Mouse (Mus musculus): ENCODE measurements at regions not wholly inside any gene's neighbourhood (a gene's known extent, or its start where the extent isn't known, plus 50 kb on each side); places are given as distances from the start of the nearest gene placed in this dataset.

DNA sequence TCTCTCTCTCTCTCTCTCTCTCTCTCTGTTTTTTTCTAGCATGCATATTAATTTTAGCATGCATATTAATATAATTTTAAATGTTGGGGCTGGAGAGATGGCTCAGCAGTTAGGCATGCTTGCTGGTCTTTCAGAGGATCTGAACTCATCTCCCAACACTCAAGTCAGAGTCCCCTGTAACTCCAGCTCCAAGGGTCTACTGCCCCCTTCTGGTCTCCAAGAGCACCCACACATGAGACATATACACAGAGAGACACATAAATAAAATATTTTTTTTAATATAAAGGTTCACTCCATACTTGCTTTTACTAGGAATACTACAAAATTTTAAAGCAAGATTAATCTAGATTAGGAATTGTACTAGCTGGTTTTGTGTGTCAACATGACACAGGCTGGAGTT is 155.2 kb downstream of the Cep170 start:
- Histone ChIP-seq H3K9me3 (replicated peaks; ENCODE audit: control insufficient read depth, insufficient read depth, low read length, poor library complexity, severe bottlenecking) (no peaks in the 10 kb centered on the region), H3K27ac (ENCODE audit: insufficient read depth, low read length) (no peak overlapping the region), H3K36me3 (ENCODE audit: control insufficient read depth, insufficient read depth, low read length, poor library complexity, severe bottlenecking) (no peaks in the 10 kb centered on the region), H3K4me3 (ENCODE audit: low read depth, low read length) (no peak overlapping the region), H3K4me1 (ENCODE audit: control insufficient read depth, insufficient read depth, low read length) (no peaks in the 10 kb centered on the region), H3K27me3 (ENCODE audit: control insufficient read depth, insufficient read depth, low read length, poor library complexity, severe bottlenecking) (no peaks in the 10 kb centered on the region), H3K9ac (ENCODE audit: low read depth, poor library complexity, severe bottlenecking) (no peak overlapping the region)
- TF ChIP-seq CTCF (IDR thresholded peaks at IDR 0.05; ENCODE audit: low read depth, low read length): no peak
- TF ChIP-seq POLR2A (IDR thresholded peaks at IDR 0.05; ENCODE audit: insufficient read depth, low read length): no peak
- no peak for TF ChIP-seq EP300 (IDR thresholded peaks at IDR 0.05; ENCODE audit: insufficient read depth, low read depth, low read length)

DNA sequence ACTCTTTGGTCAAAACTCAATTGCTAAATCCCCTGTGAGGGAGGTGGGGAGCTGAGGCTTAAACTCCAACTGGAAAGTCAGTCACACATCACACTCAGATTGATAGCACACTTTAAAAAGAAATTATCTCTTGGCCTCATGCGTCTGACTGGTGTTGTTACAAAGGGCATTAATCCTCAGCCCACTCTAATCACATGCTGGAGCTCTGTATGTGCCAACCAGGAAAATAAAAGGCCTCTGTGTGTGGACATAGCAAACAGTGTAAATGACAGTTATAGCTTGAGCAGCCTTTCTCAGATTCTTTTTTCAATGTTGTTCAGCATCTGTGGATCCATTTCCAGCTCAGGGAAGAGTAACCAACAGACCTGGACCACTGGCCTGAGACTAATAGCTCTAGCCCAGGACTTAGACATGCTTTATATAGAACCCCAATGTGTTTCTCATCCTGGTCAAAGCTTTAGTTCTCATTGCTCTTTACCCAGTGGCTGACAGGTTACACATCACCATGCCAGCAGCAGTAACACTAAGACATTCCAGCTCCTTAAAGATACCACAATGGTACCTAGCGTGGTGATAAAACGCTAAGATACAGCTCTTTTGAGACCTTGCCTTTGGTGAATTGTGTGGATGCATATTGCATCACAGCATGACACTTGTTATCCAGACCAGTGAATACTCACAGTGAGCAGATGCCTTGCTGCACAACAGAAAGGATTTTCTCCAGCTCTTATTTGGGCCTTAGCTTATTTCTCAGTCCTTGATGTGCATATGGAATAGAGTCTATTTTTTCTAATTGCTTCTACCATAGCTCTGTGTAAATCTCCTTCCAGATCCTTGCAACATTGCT is 158.2 kb downstream of the Cep170 start:
- no peak for TF ChIP-seq POLR2A (IDR thresholded peaks at IDR 0.05; ENCODE audit: insufficient read depth, low read length)
- TF ChIP-seq EP300 (IDR thresholded peaks at IDR 0.05; ENCODE audit: insufficient read depth, low read depth, low read length): no peak
- TF ChIP-seq CTCF (IDR thresholded peaks at IDR 0.05; ENCODE audit: low read depth, low read length): no peak
- no peak overlapping the region for H3K9ac ChIP-seq (ENCODE audit: low read depth, poor library complexity, severe bottlenecking)
- H3K36me3 ChIP-seq (ENCODE audit: control insufficient read depth, insufficient read depth, low read length, poor library complexity, severe bottlenecking): no peaks in the 10 kb centered on the region

DNA sequence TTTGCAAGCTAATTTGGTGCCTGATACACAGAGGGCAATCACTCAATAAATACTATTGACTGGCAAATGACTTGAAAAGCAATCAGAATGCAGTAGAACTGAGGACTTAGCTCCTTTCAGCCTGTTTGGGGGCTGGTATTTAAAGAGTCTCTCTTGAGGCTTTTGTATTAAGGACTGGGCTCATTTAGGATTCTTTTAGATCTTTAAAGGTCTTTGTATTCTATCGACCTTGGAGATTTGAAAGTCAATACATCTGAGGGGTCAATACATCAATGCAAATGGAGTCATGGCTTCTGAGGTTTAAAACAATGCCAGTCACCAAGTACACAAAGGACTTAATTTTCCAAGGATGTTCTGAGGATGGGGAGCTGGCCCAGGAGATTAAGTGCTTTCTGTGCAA is 169.6 kb downstream of the Cep170 start:
- H3K9me3 ChIP-seq (replicated peaks; ENCODE audit: control insufficient read depth, insufficient read depth, low read length, poor library complexity, severe bottlenecking): no peaks in the 10 kb centered on the region
- peaks cover 2% of the 10 kb centered on the region for H3K4me1 ChIP-seq (ENCODE audit: control insufficient read depth, insufficient read depth, low read length)
- H3K4me3 ChIP-seq (ENCODE audit: low read depth, low read length): no peak overlapping the region
- H3K9ac ChIP-seq (ENCODE audit: low read depth, poor library complexity, severe bottlenecking): no peak overlapping the region
- no peak overlapping the region for H3K27ac ChIP-seq (ENCODE audit: insufficient read depth, low read length)
- no peaks in the 10 kb centered on the region for H3K36me3 ChIP-seq (ENCODE audit: control insufficient read depth, insufficient read depth, low read length, poor library complexity, severe bottlenecking)
- TF ChIP-seq CTCF (IDR thresholded peaks at IDR 0.05; ENCODE audit: low read depth, low read length) (no peak), POLR2A (IDR thresholded peaks at IDR 0.05; ENCODE audit: insufficient read depth, low read length) (no peak), EP300 (IDR thresholded peaks at IDR 0.05; ENCODE audit: insufficient read depth, low read depth, low read length) (no peak)
- H3K27me3 ChIP-seq (ENCODE audit: control insufficient read depth, insufficient read depth, low read length, poor library complexity, severe bottlenecking): no peaks in the 10 kb centered on the region

More for the DNA sequence above, 158.2 kb downstream of the Cep170 start:
- H3K27me3 ChIP-seq (ENCODE audit: control insufficient read depth, insufficient read depth, low read length, poor library complexity, severe bottlenecking): no peaks in the 10 kb centered on the region
- H3K4me3 ChIP-seq (ENCODE audit: low read depth, low read length): no peak overlapping the region
- H3K9me3 ChIP-seq (replicated peaks; ENCODE audit: control insufficient read depth, insufficient read depth, low read length, poor library complexity, severe bottlenecking): no peaks in the 10 kb centered on the region
- H3K27ac ChIP-seq (ENCODE audit: insufficient read depth, low read length): no peak overlapping the region
- H3K4me1 ChIP-seq (ENCODE audit: control insufficient read depth, insufficient read depth, low read length): no peaks in the 10 kb centered on the region

DNA sequence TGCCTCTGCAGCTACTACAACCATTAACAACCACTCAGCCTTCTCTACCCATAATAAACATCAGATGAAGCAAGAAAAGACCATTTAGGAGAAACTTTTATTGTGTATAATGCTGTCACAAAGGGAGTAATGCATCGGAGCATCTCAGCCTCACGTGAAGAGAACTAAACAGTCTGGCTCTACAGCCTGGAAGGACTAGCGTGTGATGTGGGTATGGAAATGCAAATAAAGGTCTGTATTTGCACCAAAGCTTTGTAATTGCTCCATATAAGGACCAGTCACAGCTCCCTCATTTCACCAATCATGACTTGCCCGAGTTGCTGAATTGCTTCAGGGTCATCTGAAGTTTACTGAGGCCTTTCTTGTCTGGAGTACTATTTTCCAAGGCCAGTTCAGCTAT is 190.7 kb downstream of the Cep170 start:
- no peak overlapping the region for H3K27ac ChIP-seq (ENCODE audit: insufficient read depth, low read length)
- no peaks in the 10 kb centered on the region for H3K27me3 ChIP-seq (ENCODE audit: control insufficient read depth, insufficient read depth, low read length, poor library complexity, severe bottlenecking)
- no peak overlapping the region for H3K4me3 ChIP-seq (ENCODE audit: low read depth, low read length)
- H3K9me3 ChIP-seq (replicated peaks; ENCODE audit: control insufficient read depth, insufficient read depth, low read length, poor library complexity, severe bottlenecking): no peaks in the 10 kb centered on the region
- no peaks in the 10 kb centered on the region for H3K4me1 ChIP-seq (ENCODE audit: control insufficient read depth, insufficient read depth, low read length)
- no peak overlapping the region for H3K9ac ChIP-seq (ENCODE audit: low read depth, poor library complexity, severe bottlenecking)
- no peaks in the 10 kb centered on the region for H3K36me3 ChIP-seq (ENCODE audit: control insufficient read depth, insufficient read depth, low read length, poor library complexity, severe bottlenecking)
- no peak for TF ChIP-seq POLR2A (IDR thresholded peaks at IDR 0.05; ENCODE audit: insufficient read depth, low read length)
- no peak for TF ChIP-seq CTCF (IDR thresholded peaks at IDR 0.05; ENCODE audit: low read depth, low read length)
- no peak for TF ChIP-seq EP300 (IDR thresholded peaks at IDR 0.05; ENCODE audit: insufficient read depth, low read depth, low read length)

DNA sequence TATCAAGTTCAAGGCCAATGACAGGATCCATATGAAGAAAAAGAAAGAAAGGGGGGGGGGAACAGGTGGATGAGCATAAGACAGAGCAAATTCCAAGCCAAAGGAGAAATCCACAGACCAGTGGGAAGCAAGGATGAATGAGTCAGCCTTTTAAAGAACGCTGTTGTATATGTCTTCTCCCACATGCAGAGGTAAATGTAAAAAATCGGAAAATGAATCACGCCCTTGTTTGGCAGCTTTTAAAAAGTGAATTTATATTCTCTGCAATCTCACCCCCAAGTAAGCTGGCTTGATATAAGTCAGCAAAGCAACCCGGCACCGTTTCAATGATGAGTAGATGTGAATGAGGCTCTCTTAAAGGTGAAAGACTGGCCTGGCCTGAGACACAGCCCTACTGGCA is 191.7 kb downstream of the Cep170 start:
- TF ChIP-seq CTCF (IDR thresholded peaks at IDR 0.05; ENCODE audit: low read depth, low read length) (no peak), EP300 (IDR thresholded peaks at IDR 0.05; ENCODE audit: insufficient read depth, low read depth, low read length) (no peak)
- H3K27ac ChIP-seq (ENCODE audit: insufficient read depth, low read length): no peak overlapping the region
- no peaks in the 10 kb centered on the region for H3K4me1 ChIP-seq (ENCODE audit: control insufficient read depth, insufficient read depth, low read length)
- no peak overlapping the region for H3K4me3 ChIP-seq (ENCODE audit: low read depth, low read length)
- H3K9ac ChIP-seq (ENCODE audit: low read depth, poor library complexity, severe bottlenecking): no peak overlapping the region
- no peaks in the 10 kb centered on the region for H3K27me3 ChIP-seq (ENCODE audit: control insufficient read depth, insufficient read depth, low read length, poor library complexity, severe bottlenecking)
- no peaks in the 10 kb centered on the region for H3K36me3 ChIP-seq (ENCODE audit: control insufficient read depth, insufficient read depth, low read length, poor library complexity, severe bottlenecking)
- H3K9me3 ChIP-seq (replicated peaks; ENCODE audit: control insufficient read depth, insufficient read depth, low read length, poor library complexity, severe bottlenecking): no peaks in the 10 kb centered on the region

DNA sequence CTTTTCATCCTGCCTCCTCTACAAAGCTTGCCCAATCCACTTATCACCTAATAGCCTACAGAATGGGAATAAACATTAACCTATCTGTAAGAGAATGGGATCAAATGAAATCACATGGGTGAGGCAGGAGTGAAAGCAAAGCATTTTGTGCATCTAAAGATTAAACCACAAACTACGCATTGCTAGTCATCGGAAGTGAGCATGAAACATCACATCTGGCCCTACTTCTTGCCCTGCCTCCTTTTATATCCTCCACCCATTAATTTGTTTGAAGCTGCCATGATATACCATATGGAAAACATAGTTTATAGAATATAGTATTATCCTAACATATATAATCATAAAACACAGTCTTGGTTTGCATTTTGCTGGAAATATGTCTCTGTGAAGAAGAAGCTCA is 192.6 kb downstream of the Cep170 start:
- no peaks in the 10 kb centered on the region for H3K9me3 ChIP-seq (replicated peaks; ENCODE audit: control insufficient read depth, insufficient read depth, low read length, poor library complexity, severe bottlenecking)
- no peaks in the 10 kb centered on the region for H3K27me3 ChIP-seq (ENCODE audit: control insufficient read depth, insufficient read depth, low read length, poor library complexity, severe bottlenecking)
- TF ChIP-seq POLR2A (IDR thresholded peaks at IDR 0.05; ENCODE audit: insufficient read depth, low read length): no peak
- no peak for TF ChIP-seq EP300 (IDR thresholded peaks at IDR 0.05; ENCODE audit: insufficient read depth, low read depth, low read length)
- no peak for TF ChIP-seq CTCF (IDR thresholded peaks at IDR 0.05; ENCODE audit: low read depth, low read length)
- no peak overlapping the region for H3K4me3 ChIP-seq (ENCODE audit: low read depth, low read length)
- no peaks in the 10 kb centered on the region for H3K4me1 ChIP-seq (ENCODE audit: control insufficient read depth, insufficient read depth, low read length)
- no peak overlapping the region for H3K27ac ChIP-seq (ENCODE audit: insufficient read depth, low read length)
- H3K9ac ChIP-seq (ENCODE audit: low read depth, poor library complexity, severe bottlenecking): no peak overlapping the region
- no peaks in the 10 kb centered on the region for H3K36me3 ChIP-seq (ENCODE audit: control insufficient read depth, insufficient read depth, low read length, poor library complexity, severe bottlenecking)
